Mouse (Mus musculus): ENCODE results near the gene Hectd4.

DNA sequence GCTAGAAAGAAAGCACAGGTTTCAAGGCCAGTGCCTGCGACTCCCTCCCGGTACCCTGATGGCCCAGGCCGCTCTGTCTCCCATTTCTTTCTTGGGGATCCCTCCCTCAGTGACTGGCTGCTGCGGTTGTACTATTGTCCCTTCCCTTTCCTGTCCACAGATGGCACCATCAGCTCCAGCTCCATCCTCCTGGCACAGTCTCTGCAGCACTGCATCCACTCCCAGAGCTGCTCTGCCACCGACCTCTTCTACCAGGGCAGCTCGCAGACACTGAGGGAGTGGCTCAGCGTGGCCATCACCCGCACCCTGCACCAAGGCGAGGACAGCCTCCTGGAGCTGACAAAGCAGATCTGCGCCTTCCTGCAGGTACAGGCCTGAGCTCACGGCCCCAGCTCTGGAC is 122.5 kb downstream of the Hectd4 start:
- TF ChIP-seq POLR2A (IDR thresholded peaks at IDR 0.05; ENCODE audit: control insufficient read depth, extremely low read depth, insufficient read depth, low read length, poor library complexity) (no peak), CTCF (IDR thresholded peaks at IDR 0.05; ENCODE audit: borderline replicate concordance, control insufficient read depth, extremely low read depth, insufficient read depth, low read length, poor library complexity) (no peak)

Measured in thymus, adult 2 months (tissue).